Mouse (Mus musculus): Measurements from ENCODE around the gene Sgms1. TPM values are rescaled to one million over a fixed set of nuclear protein-coding genes. Genes with fewer than 3 reads are reported as not detected.

Sgms1 gene
- polyA plus RNA-seq, 1 experiment: 40.7 TPM

DNA sequence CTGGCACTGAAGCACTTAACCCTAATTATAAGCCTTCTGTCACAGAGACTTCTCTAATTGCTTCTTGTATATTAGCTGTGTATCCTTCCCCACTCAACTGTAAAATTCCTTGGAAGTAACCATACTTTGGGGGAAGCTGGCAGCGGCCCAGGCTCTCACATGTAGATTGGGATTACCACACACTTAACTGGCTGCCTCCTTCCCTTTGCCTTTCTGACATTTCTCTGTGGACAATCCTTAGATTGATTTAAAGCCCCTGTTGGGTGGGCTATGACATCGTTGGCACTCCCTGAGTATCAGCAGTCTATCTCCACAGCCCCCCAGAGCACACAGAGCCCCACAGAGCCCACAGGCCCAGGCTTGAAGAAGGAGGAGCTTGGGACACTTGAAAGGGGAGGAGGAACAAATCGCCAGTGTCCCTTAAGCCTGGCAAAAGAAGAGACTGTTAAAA lies 8.0 kb downstream of the Sgms1 start:
- Histone ChIP-seq H3K4me1 (ENCODE audit: control insufficient read depth, insufficient read depth, low read length) (peaks cover 26% of the 10 kb centered on the region), H3K36me3 (ENCODE audit: control insufficient read depth, insufficient read depth, low read length) (no peaks in the 10 kb centered on the region), H3K27me3 (replicated peaks; ENCODE audit: control insufficient read depth, insufficient read depth, low read length) (no peaks in the 10 kb centered on the region), H3K4me3 (ENCODE audit: insufficient read depth, low read depth, low read length) (no peak overlapping the region), H3K27ac (ENCODE audit: insufficient read depth, low read depth, low read length) (no peak overlapping the region)
- peak; percentile 29 for DNase-seq
- TF ChIP-seq POLR2A (IDR thresholded peaks at IDR 0.05; ENCODE audit: low read depth, low read length) (no peak), CTCF (conservative IDR thresholded peaks at IDR 0.05; ENCODE audit: insufficient read depth, insufficient read length, low read depth, low read length) (no peak)
- WGBS: 49% methylated on average over 3 of the region's 3 CpGs

GRCm38 (mm10) chr19:32380748-32381147 lies 8.8 kb downstream of the Sgms1 start:
- WGBS: 95% methylated on average over 11 of the region's 11 CpGs
- Histone ChIP-seq H3K27me3 (replicated peaks; ENCODE audit: control insufficient read depth, insufficient read depth, low read length) (no peaks in the 10 kb centered on the region), H3K36me3 (ENCODE audit: control insufficient read depth, insufficient read depth, low read length) (no peaks in the 10 kb centered on the region), H3K4me1 (ENCODE audit: control insufficient read depth, insufficient read depth, low read length) (peaks cover 24% of the 10 kb centered on the region), H3K4me3 (ENCODE audit: insufficient read depth, low read depth, low read length) (no peak overlapping the region), H3K27ac (ENCODE audit: insufficient read depth, low read depth, low read length) (no peak overlapping the region)
- TF ChIP-seq CTCF (conservative IDR thresholded peaks at IDR 0.05; ENCODE audit: insufficient read depth, insufficient read length, low read depth, low read length): no peak
- no peak for TF ChIP-seq POLR2A (IDR thresholded peaks at IDR 0.05; ENCODE audit: low read depth, low read length)
- DNase-seq: no peak

DNA sequence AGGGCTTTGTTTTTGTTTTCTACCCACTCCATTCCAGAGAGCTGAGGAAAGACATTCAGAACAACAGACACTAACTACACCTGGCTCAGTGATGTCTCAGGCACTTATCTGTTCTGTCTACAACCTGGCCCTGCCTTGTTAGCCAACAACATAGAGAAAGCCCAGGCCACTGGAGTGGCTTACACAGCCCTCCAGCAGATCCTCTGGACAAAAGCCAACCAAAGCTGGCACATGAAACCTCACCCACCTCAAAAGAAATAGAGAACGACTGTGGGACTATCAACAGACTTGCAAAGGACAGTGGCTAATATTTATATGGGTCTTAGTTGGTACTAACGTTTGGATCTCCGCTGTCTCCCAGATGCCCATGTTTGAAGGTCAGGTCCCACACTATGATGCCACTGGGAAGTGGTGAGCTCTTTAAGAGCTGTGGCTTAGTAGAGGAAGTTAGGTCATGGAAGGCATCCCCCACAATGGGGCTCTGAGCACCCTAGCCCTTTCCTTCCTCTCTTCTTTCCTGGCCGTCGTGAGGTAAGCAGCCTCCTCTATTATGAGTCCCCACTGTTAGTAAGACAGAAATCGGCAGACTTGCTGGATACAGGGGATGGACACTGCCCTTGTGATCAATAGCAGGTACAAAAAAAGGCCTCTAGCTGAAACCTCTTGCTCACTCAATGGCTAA lies 10.1 kb downstream of the Sgms1 start:
- H3K27ac ChIP-seq (ENCODE audit: insufficient read depth, low read depth, low read length): no peak overlapping the region
- H3K36me3 ChIP-seq (ENCODE audit: control insufficient read depth, insufficient read depth, low read length): no peaks in the 10 kb centered on the region
- H3K4me3 ChIP-seq (ENCODE audit: insufficient read depth, low read depth, low read length): no peak overlapping the region
- H3K4me1 ChIP-seq (ENCODE audit: control insufficient read depth, insufficient read depth, low read length): peaks cover 24% of the 10 kb centered on the region
- no peak for TF ChIP-seq POLR2A (IDR thresholded peaks at IDR 0.05; ENCODE audit: low read depth, low read length)
- no peak for TF ChIP-seq CTCF (conservative IDR thresholded peaks at IDR 0.05; ENCODE audit: insufficient read depth, insufficient read length, low read depth, low read length)
- DNase-seq: peak; percentile 28
- no peaks in the 10 kb centered on the region for H3K27me3 ChIP-seq (replicated peaks; ENCODE audit: control insufficient read depth, insufficient read depth, low read length)
- WGBS: 68% methylated on average over 6 of the region's 6 CpGs

GRCm38 (mm10) chr19:32378581-32378980 lies 10.9 kb downstream of the Sgms1 start:
- H3K36me3 ChIP-seq (ENCODE audit: control insufficient read depth, insufficient read depth, low read length): no peaks in the 10 kb centered on the region
- no peaks in the 10 kb centered on the region for H3K27me3 ChIP-seq (replicated peaks; ENCODE audit: control insufficient read depth, insufficient read depth, low read length)
- TF ChIP-seq POLR2A (IDR thresholded peaks at IDR 0.05; ENCODE audit: low read depth, low read length) (no peak), CTCF (conservative IDR thresholded peaks at IDR 0.05; ENCODE audit: insufficient read depth, insufficient read length, low read depth, low read length) (no peak)
- WGBS: 65% methylated on average over 3 of the region's 3 CpGs
- DNase-seq: no peak
- H3K4me1 ChIP-seq (ENCODE audit: control insufficient read depth, insufficient read depth, low read length): peaks cover 24% of the 10 kb centered on the region
- no peak overlapping the region for H3K4me3 ChIP-seq (ENCODE audit: insufficient read depth, low read depth, low read length)
- no peak overlapping the region for H3K27ac ChIP-seq (ENCODE audit: insufficient read depth, low read depth, low read length)

DNA sequence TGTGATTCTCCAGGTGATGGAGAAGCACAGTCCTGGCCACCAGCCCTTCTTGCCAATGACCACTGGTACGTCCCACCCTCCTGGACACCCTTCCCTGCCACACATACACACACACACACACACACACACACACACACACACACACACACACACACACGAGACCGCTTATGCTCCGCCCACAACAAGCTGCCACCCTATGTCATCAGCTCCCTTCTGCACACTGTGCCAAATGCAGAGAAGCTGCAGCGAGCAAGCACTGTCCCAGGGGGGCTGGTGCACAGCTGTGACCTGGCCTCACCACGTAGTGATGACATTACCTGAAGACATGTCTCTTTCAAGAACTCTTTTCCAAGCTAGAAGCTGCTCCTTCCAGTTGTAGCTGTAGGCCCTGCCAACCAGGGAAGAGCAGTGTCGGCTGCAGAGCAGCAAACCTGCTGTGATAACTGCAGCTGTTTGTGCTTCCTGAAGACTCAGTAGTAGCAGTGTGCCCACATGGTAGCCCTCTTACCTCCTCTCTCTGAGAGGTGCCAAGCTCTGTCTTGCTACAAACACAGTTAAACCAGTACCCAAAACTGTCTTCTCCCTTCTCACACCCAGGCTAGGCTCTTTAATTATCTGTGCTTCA lies 11.7 kb downstream of the Sgms1 start:
- no peak for DNase-seq
- Histone ChIP-seq H3K4me3 (ENCODE audit: insufficient read depth, low read depth, low read length) (no peak overlapping the region), H3K4me1 (ENCODE audit: control insufficient read depth, insufficient read depth, low read length) (peaks cover 24% of the 10 kb centered on the region), H3K27ac (ENCODE audit: insufficient read depth, low read depth, low read length) (peak overlapping the region; percentile 28; the same call in 1 of the 2 replicates), H3K36me3 (ENCODE audit: control insufficient read depth, insufficient read depth, low read length) (no peaks in the 10 kb centered on the region), H3K27me3 (replicated peaks; ENCODE audit: control insufficient read depth, insufficient read depth, low read length) (no peaks in the 10 kb centered on the region)
- TF ChIP-seq POLR2A (IDR thresholded peaks at IDR 0.05; ENCODE audit: low read depth, low read length): no peak
- no peak for TF ChIP-seq CTCF (conservative IDR thresholded peaks at IDR 0.05; ENCODE audit: insufficient read depth, insufficient read length, low read depth, low read length)
- WGBS: 69% methylated on average over 7 of the region's 7 CpGs

DNA sequence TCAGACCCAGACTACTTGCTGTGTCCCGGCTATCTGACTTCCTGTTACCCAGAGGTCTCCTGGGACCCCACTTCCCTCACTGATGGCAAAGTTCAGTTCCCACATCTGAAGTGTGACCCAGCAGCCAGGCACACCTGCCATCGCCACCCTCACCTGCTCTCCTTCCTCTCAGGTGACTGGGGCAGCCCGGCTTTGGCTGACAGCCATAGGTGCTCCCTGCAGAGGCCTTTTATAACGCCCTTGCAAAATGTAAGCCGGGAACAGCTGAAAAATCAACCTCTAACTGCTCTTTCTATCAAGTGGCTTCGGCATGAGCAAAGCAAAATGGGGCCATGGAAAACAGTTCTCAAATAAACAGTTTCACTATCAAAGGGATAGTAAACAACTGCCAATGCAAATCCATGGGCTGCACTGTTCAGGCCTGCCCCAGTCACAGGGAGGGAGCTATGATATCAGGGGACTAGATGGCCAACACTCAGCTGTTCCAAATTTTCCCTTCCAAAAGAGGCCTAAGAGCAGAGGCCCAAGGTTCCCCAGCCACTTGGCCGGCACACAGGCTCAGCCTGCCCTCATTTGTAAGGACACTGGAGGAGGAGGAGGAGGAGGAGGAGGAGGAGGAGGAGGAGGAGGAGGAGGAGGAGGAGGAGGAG lies 12.5 kb downstream of the Sgms1 start:
- no peak for TF ChIP-seq POLR2A (IDR thresholded peaks at IDR 0.05; ENCODE audit: low read depth, low read length)
- TF ChIP-seq CTCF (conservative IDR thresholded peaks at IDR 0.05; ENCODE audit: insufficient read depth, insufficient read length, low read depth, low read length): no peak
- peak; percentile 56 for DNase-seq
- 21% methylated on average over 7 of the region's 7 CpGs for WGBS
- Histone ChIP-seq H3K4me1 (ENCODE audit: control insufficient read depth, insufficient read depth, low read length) (peaks cover 24% of the 10 kb centered on the region), H3K27ac (ENCODE audit: insufficient read depth, low read depth, low read length) (peak overlapping the region; percentile 78), H3K4me3 (ENCODE audit: insufficient read depth, low read depth, low read length) (no peak overlapping the region), H3K27me3 (replicated peaks; ENCODE audit: control insufficient read depth, insufficient read depth, low read length) (no peaks in the 10 kb centered on the region), H3K36me3 (ENCODE audit: control insufficient read depth, insufficient read depth, low read length) (no peaks in the 10 kb centered on the region)

- Histone ChIP-seq H3K36me3 (ENCODE audit: control insufficient read depth, insufficient read depth, low read length) (no peaks in the 10 kb centered on the region), H3K27me3 (replicated peaks; ENCODE audit: control insufficient read depth, insufficient read depth, low read length) (no peaks in the 10 kb centered on the region), H3K4me1 (ENCODE audit: control insufficient read depth, insufficient read depth, low read length) (peaks cover 24% of the 10 kb centered on the region), H3K27ac (ENCODE audit: insufficient read depth, low read depth, low read length) (no peak overlapping the region), H3K4me3 (ENCODE audit: insufficient read depth, low read depth, low read length) (no peak overlapping the region)
- 83% methylated on average over 4 of the region's 4 CpGs for WGBS
- DNase-seq: no peak
- no peak for TF ChIP-seq CTCF (conservative IDR thresholded peaks at IDR 0.05; ENCODE audit: insufficient read depth, insufficient read length, low read depth, low read length)
- no peak for TF ChIP-seq POLR2A (IDR thresholded peaks at IDR 0.05; ENCODE audit: low read depth, low read length)
Measured at GRCm38 (mm10) chr19:32376054-32376453, 13.5 kb downstream of the Sgms1 start.
